Mouse (Mus musculus) midbrain, embryonic 13.5 days (tissue): ENCODE measurements around the gene Gm10198. TPM values are rescaled to one million over a fixed set of nuclear protein-coding genes. Genes with fewer than 3 reads are reported as not detected.

Experiments used
- ATAC-seq: fragments of 200-750 bp; cut with Nextera tagmentation; 2 replicates; pipeline ENCODE4 v1.8.0; 2017; ENCODE audit warnings: mild to moderate bottlenecking, moderate TSS enrichment, moderate library complexity
- H3K27ac ChIP-seq: fragments of 300-500 bp; sonication (generic); 2 replicates; pipeline ENCODE4 v1.5.1; 2015; ENCODE audit warnings: inconsistent platforms, mild to moderate bottlenecking, moderate library complexity
- H3K27me3 ChIP-seq: fragments of 300-500 bp; sonication (generic); 2 replicates; pipeline ENCODE4 v1.6.1; 2015; ENCODE audit warnings: mild to moderate bottlenecking, inconsistent platforms
- H3K36me3 ChIP-seq: fragments of 300-500 bp; sonication (generic); 2 replicates; pipeline ENCODE4 v1.6.1; 2015; ENCODE audit warnings: mild to moderate bottlenecking, inconsistent platforms
- H3K4me1 ChIP-seq: fragments of 300-500 bp; sonication (generic); replicated peaks from 2 replicates; pipeline ENCODE4 v1.6.1; 2015; ENCODE audit warnings: inconsistent platforms
- H3K4me2 ChIP-seq: fragments of 300-500 bp; sonication (generic); replicated peaks from 2 replicates; pipeline ENCODE4 v1.6.1; 2015; ENCODE audit warnings: moderate library complexity, mild to moderate bottlenecking, inconsistent platforms
- H3K4me3 ChIP-seq: fragments of 300-500 bp; sonication (generic); replicated peaks from 2 replicates; pipeline ENCODE4 v1.5.1; 2015; ENCODE audit warnings: mild to moderate bottlenecking, inconsistent platforms
- H3K9ac ChIP-seq: fragments of 300-500 bp; sonication (generic); replicated peaks from 2 replicates; pipeline ENCODE4 v1.6.1; 2015; ENCODE audit warnings: mild to moderate bottlenecking, inconsistent platforms
- H3K9me3 ChIP-seq: fragments of 300-500 bp; sonication (generic); 2 replicates; pipeline ENCODE4 v1.6.1; 2016; ENCODE audit warnings: mild to moderate bottlenecking, inconsistent platforms
- WGBS: fragments of 180-500 bp; shearing (Covaris S2); methylation state at CpG from one replicate; pipeline ENCODE4 v1.1.7; 2015; 5-methylcytosine and 5-hydroxymethylcytosine counted together
- polyA plus RNA-seq: library from polyadenylated mRNA; unstranded; fragments of >200 nt; fragmentation: Nextera tagmentation; extraction: Ambion mirVana; gene quantifications from 2 replicates; pipeline ENCODE4 v1.2.1, GENCODE M21; 2015

Gene Gm10198
- not detected in 2 replicates for polyA plus RNA-seq

GRCm38 (mm10) chr13:111592485-111592884, at the start of gene Gm10198:
Gene Gm10198, plus strand, starts transcription at chr13:111592785.
- no peak within 1 kb of the TSS for H3K4me3 ChIP-seq
- H3K36me3 ChIP-seq = no peaks in the 10 kb centered on the region
- no peak within 1 kb of the TSS for H3K9ac ChIP-seq
- H3K27me3 ChIP-seq = no peaks in the 10 kb centered on the region
- H3K4me2 ChIP-seq = no peak within 1 kb of the TSS
- no peaks in the 10 kb centered on the region for H3K4me1 ChIP-seq
- H3K9me3 ChIP-seq = no peaks in the 10 kb centered on the region
- no peak within 1 kb of the TSS for H3K27ac ChIP-seq
- ATAC-seq = no peak

- Histone ChIP-seq H3K27ac (no peak overlapping the region), H3K4me2 (no peak overlapping the region), H3K9me3 (no peaks in the 10 kb centered on the region), H3K27me3 (no peaks in the 10 kb centered on the region), H3K36me3 (no peaks in the 10 kb centered on the region), H3K4me3 (no peak overlapping the region), H3K9ac (no peak overlapping the region), H3K4me1 (no peaks in the 10 kb centered on the region)
- 86% methylated on average over 5 of the region's 5 CpGs for WGBS
- ATAC-seq = no peak
These were observed 47.3 kb upstream of the Gm10198 start for GRCm38 (mm10) chr13:111545286-111545685.

GRCm38 (mm10) chr13:111552769-111553168, 39.8 kb upstream of the Gm10198 start:
- no peaks in the 10 kb centered on the region for H3K27me3 ChIP-seq
- 94% methylated on average over 7 of the region's 7 CpGs for WGBS
- H3K9me3 ChIP-seq = no peaks in the 10 kb centered on the region
- H3K36me3 ChIP-seq = no peaks in the 10 kb centered on the region
- H3K9ac ChIP-seq = no peak overlapping the region
- no peak overlapping the region for H3K4me3 ChIP-seq
- no peak overlapping the region for H3K4me2 ChIP-seq
- ATAC-seq = no peak
- no peaks in the 10 kb centered on the region for H3K4me1 ChIP-seq
- H3K27ac ChIP-seq = no peak overlapping the region

GRCm38 (mm10) chr13:111553182-111553581, 39.4 kb upstream of the Gm10198 start:
- Histone ChIP-seq H3K4me1 (no peaks in the 10 kb centered on the region), H3K36me3 (no peaks in the 10 kb centered on the region), H3K9me3 (no peaks in the 10 kb centered on the region), H3K4me2 (no peak overlapping the region), H3K4me3 (no peak overlapping the region), H3K27me3 (no peaks in the 10 kb centered on the region), H3K27ac (no peak overlapping the region), H3K9ac (no peak overlapping the region)
- no peak for ATAC-seq
- WGBS = 90% methylated on average over 7 of the region's 7 CpGs

- no peak overlapping the region for H3K4me2 ChIP-seq
These were observed 38.6 kb upstream of the Gm10198 start for GRCm38 (mm10) chr13:111553941-111554340.

GRCm38 (mm10) chr13:111555333-111555732, 37.3 kb upstream of the Gm10198 start:
- Histone ChIP-seq H3K4me3 (no peak overlapping the region), H3K4me1 (no peaks in the 10 kb centered on the region), H3K4me2 (no peak overlapping the region), H3K36me3 (no peaks in the 10 kb centered on the region), H3K27me3 (no peaks in the 10 kb centered on the region), H3K9me3 (no peaks in the 10 kb centered on the region), H3K27ac (no peak overlapping the region), H3K9ac (no peak overlapping the region)
- WGBS = 38% methylated on average over 8 of the region's 8 CpGs
- ATAC-seq = no peak

More at GRCm38 (mm10) chr13:111553941-111554340, 38.6 kb upstream of the Gm10198 start:
- no peaks in the 10 kb centered on the region for H3K36me3 ChIP-seq
- H3K9me3 ChIP-seq = no peaks in the 10 kb centered on the region
- ATAC-seq = no peak
- no peaks in the 10 kb centered on the region for H3K4me1 ChIP-seq
- H3K9ac ChIP-seq = no peak overlapping the region
- H3K27me3 ChIP-seq = no peaks in the 10 kb centered on the region
- 82% methylated on average over 8 of the region's 8 CpGs for WGBS
- no peak overlapping the region for H3K27ac ChIP-seq
- no peak overlapping the region for H3K4me3 ChIP-seq

GRCm38 (mm10) chr13:111556375-111556774, 36.2 kb upstream of the Gm10198 start:
- WGBS = 84% methylated on average over 4 of the region's 4 CpGs
- Histone ChIP-seq H3K4me1 (no peaks in the 10 kb centered on the region), H3K4me3 (no peak overlapping the region), H3K27me3 (no peaks in the 10 kb centered on the region), H3K9ac (no peak overlapping the region), H3K4me2 (no peak overlapping the region), H3K36me3 (no peaks in the 10 kb centered on the region), H3K27ac (no peak overlapping the region), H3K9me3 (0 out of 2 replicates have a peak, but pooled peaks cover 2% of the 10 kb centered on the region)
- ATAC-seq = no peak

- Histone ChIP-seq H3K9ac (no peak overlapping the region), H3K36me3 (no peaks in the 10 kb centered on the region), H3K9me3 (0 out of 2 replicates have a peak, but pooled peaks cover 2% of the 10 kb centered on the region), H3K4me3 (no peak overlapping the region), H3K4me2 (no peak overlapping the region), H3K4me1 (no peaks in the 10 kb centered on the region), H3K27ac (no peak overlapping the region), H3K27me3 (no peaks in the 10 kb centered on the region)
- WGBS = 90% methylated on average over 3 of the region's 3 CpGs
- no peak for ATAC-seq
These were observed 32.4 kb upstream of the Gm10198 start for GRCm38 (mm10) chr13:111560152-111560551.

GRCm38 (mm10) chr13:111562595-111562994, 30.0 kb upstream of the Gm10198 start:
- 68% methylated on average over 5 of the region's 5 CpGs for WGBS
- Histone ChIP-seq H3K4me2 (no peak overlapping the region), H3K4me3 (no peak overlapping the region), H3K9ac (no peak overlapping the region), H3K27me3 (no peaks in the 10 kb centered on the region), H3K27ac (no peak overlapping the region), H3K4me1 (no peaks in the 10 kb centered on the region), H3K36me3 (no peaks in the 10 kb centered on the region), H3K9me3 (0 out of 2 replicates have a peak, but pooled peaks cover 2% of the 10 kb centered on the region)
- ATAC-seq = no peak

GRCm38 (mm10) chr13:111574196-111574595, 18.4 kb upstream of the Gm10198 start:
- H3K27ac ChIP-seq = no peak overlapping the region
- H3K4me1 ChIP-seq = no peaks in the 10 kb centered on the region
- WGBS = 47% methylated on average over 4 of the region's 4 CpGs
- no peak overlapping the region for H3K4me3 ChIP-seq
- no peaks in the 10 kb centered on the region for H3K9me3 ChIP-seq
- no peaks in the 10 kb centered on the region for H3K27me3 ChIP-seq
- H3K9ac ChIP-seq = no peak overlapping the region
- no peaks in the 10 kb centered on the region for H3K36me3 ChIP-seq
- no peak overlapping the region for H3K4me2 ChIP-seq
- no peak for ATAC-seq

- no peaks in the 10 kb centered on the region for H3K27me3 ChIP-seq
- no peak for ATAC-seq
- WGBS = 95% methylated on average over 11 of the region's 11 CpGs
- no peak overlapping the region for H3K4me3 ChIP-seq
- no peak overlapping the region for H3K9ac ChIP-seq
- no peak overlapping the region for H3K27ac ChIP-seq
- H3K9me3 ChIP-seq = no peaks in the 10 kb centered on the region
- no peak overlapping the region for H3K4me2 ChIP-seq
- H3K4me1 ChIP-seq = no peaks in the 10 kb centered on the region
- H3K36me3 ChIP-seq = no peaks in the 10 kb centered on the region
These were observed 15.4 kb upstream of the Gm10198 start for GRCm38 (mm10) chr13:111577177-111577576.

GRCm38 (mm10) chr13:111580054-111580453, 12.5 kb upstream of the Gm10198 start:
- no peak overlapping the region for H3K27ac ChIP-seq
- 98% methylated on average over 10 of the region's 10 CpGs for WGBS
- no peaks in the 10 kb centered on the region for H3K4me1 ChIP-seq
- H3K9me3 ChIP-seq = no peaks in the 10 kb centered on the region
- no peak for ATAC-seq
- H3K9ac ChIP-seq = no peak overlapping the region
- H3K4me2 ChIP-seq = no peak overlapping the region
- no peak overlapping the region for H3K4me3 ChIP-seq
- H3K27me3 ChIP-seq = no peaks in the 10 kb centered on the region
- H3K36me3 ChIP-seq = no peaks in the 10 kb centered on the region

- Histone ChIP-seq H3K9ac (no peak overlapping the region), H3K4me2 (no peak overlapping the region), H3K36me3 (no peaks in the 10 kb centered on the region), H3K4me1 (no peaks in the 10 kb centered on the region), H3K27ac (no peak overlapping the region), H3K4me3 (no peak overlapping the region), H3K9me3 (no peaks in the 10 kb centered on the region), H3K27me3 (no peaks in the 10 kb centered on the region)
- WGBS = 88% methylated on average over 7 of the region's 7 CpGs
- no peak for ATAC-seq
These were observed 5.5 kb downstream of the Gm10198 start for GRCm38 (mm10) chr13:111598111-111598510.
